Mouse (Mus musculus): ENCODE data around the gene Psme1. TPM values are rescaled to one million over a fixed set of nuclear protein-coding genes. Genes with fewer than 3 reads are reported as not detected.

Psme1 gene
- polyA plus RNA-seq, 1 experiment from 2014 or later: 216 TPM

GRCm38 (mm10) chr14:55586149-55586548 is 8.2 kb downstream of the Psme1 start:
- Histone ChIP-seq H3K36me3 (peaks cover 14% of the 10 kb centered on the region; the same call in 1 of the 2 replicates), H3K27me3 (no peaks in the 10 kb centered on the region), H3K9me3 (replicated peaks) (no peaks in the 10 kb centered on the region), H3K4me2 (no peak overlapping the region), H3K27ac (no peak overlapping the region), H3K4me1 (replicated peaks) (peaks cover 23% of the 10 kb centered on the region), H3K4me3 (no peak overlapping the region), H3K9ac (no peak overlapping the region)
- no peak for ATAC-seq (replicated peaks; ENCODE audit: insufficient number of reproducible peaks, insufficient read depth, low FRiP score, low read depth)
- 89% methylated on average over 2 of the region's 2 CpGs for WGBS

GRCm38 (mm10) chr14:55589271-55589670 is 11.3 kb downstream of the Psme1 start:
- no peak overlapping the region for H3K9ac ChIP-seq
- 0 out of 2 replicates have a peak overlapping the region, but pooled peaks have one; percentile 85 for H3K4me3 ChIP-seq
- peaks cover 8% of the 10 kb centered on the region; the same call in 1 of the 2 replicates for H3K36me3 ChIP-seq
- no peak overlapping the region for H3K27ac ChIP-seq
- no peaks in the 10 kb centered on the region for H3K27me3 ChIP-seq
- WGBS: 86% methylated on average over 5 of the region's 5 CpGs
- no peaks in the 10 kb centered on the region for H3K9me3 ChIP-seq (replicated peaks)
- ATAC-seq (replicated peaks; ENCODE audit: insufficient number of reproducible peaks, insufficient read depth, low FRiP score, low read depth): no peak
- peaks cover 38% of the 10 kb centered on the region for H3K4me1 ChIP-seq (replicated peaks)
- H3K4me2 ChIP-seq: no peak overlapping the region

GRCm38 (mm10) chr14:55589771-55590448 is 12.0 kb downstream of the Psme1 start:
- peak overlapping the region; percentile 96 for H3K27ac ChIP-seq
- H3K4me1 ChIP-seq (replicated peaks): peaks cover 33% of the 10 kb centered on the region
- peak overlapping the region; percentile 85 for H3K4me3 ChIP-seq
- no peak for ATAC-seq (replicated peaks; ENCODE audit: insufficient number of reproducible peaks, insufficient read depth, low FRiP score, low read depth)
- peak overlapping the region; percentile 92 for H3K4me2 ChIP-seq
- WGBS: 77% methylated on average over 11 of the region's 11 CpGs
- peak overlapping the region; percentile 61; the same call in 1 of the 2 replicates for H3K9ac ChIP-seq
- peaks cover 14% of the 10 kb centered on the region; the same call in 1 of the 2 replicates for H3K36me3 ChIP-seq
- H3K9me3 ChIP-seq (replicated peaks): no peaks in the 10 kb centered on the region
- H3K27me3 ChIP-seq: no peaks in the 10 kb centered on the region

- Histone ChIP-seq H3K27me3 (no peaks in the 10 kb centered on the region), H3K36me3 (peaks cover 24% of the 10 kb centered on the region), H3K9me3 (replicated peaks) (no peaks in the 10 kb centered on the region), H3K4me1 (replicated peaks) (peaks cover 27% of the 10 kb centered on the region), H3K27ac (peak within 1 kb of the TSS; percentile 96), H3K4me3 (peak within 1 kb of the TSS; percentile 85), H3K9ac (peak within 1 kb of the TSS; percentile 88), H3K4me2 (peak within 1 kb of the TSS; percentile 92)
- peak; percentile 96 for ATAC-seq (replicated peaks; ENCODE audit: insufficient number of reproducible peaks, insufficient read depth, low FRiP score, low read depth)
- under 1% methylated on average over 22 of the region's 22 CpGs for WGBS
These were observed 12.9 kb downstream of the Psme1 start, which contains the start of gene Psme2 for GRCm38 (mm10) chr14:55590748-55591330. Gene Psme2, minus strand, starts transcription at chr14:55591113.

GRCm38 (mm10) chr14:55591331-55591891 is 13.5 kb downstream of the Psme1 start, which contains the start of gene Rnf31:
Gene Rnf31, plus strand, starts transcription at chr14:55591708.
- H3K27ac ChIP-seq: peak within 1 kb of the TSS; percentile 96
- no peaks in the 10 kb centered on the region for H3K9me3 ChIP-seq (replicated peaks)
- under 1% methylated on average over 33 of the region's 33 CpGs for WGBS
- H3K4me3 ChIP-seq: peak within 1 kb of the TSS; percentile 85
- peaks cover 29% of the 10 kb centered on the region for H3K36me3 ChIP-seq
- peak; percentile 89 for ATAC-seq (replicated peaks; ENCODE audit: insufficient number of reproducible peaks, insufficient read depth, low FRiP score, low read depth)
- no peaks in the 10 kb centered on the region for H3K27me3 ChIP-seq
- peak within 1 kb of the TSS; percentile 92 for H3K4me2 ChIP-seq
- peak within 1 kb of the TSS; percentile 88 for H3K9ac ChIP-seq
- H3K4me1 ChIP-seq (replicated peaks): peaks cover 26% of the 10 kb centered on the region

- ATAC-seq (replicated peaks; ENCODE audit: insufficient number of reproducible peaks, insufficient read depth, low FRiP score, low read depth): no peak
- Histone ChIP-seq H3K27ac (peak overlapping the region; percentile 96), H3K36me3 (peaks cover 34% of the 10 kb centered on the region)
These were observed 14.3 kb downstream of the Psme1 start for GRCm38 (mm10) chr14:55592226-55592625.

GRCm38 (mm10) chr14:55596036-55596690 is 18.2 kb downstream of the Psme1 start:
- Histone ChIP-seq H3K4me2 (no peak overlapping the region), H3K36me3 (peaks cover 58% of the 10 kb centered on the region), H3K4me3 (no peak overlapping the region), H3K27me3 (no peaks in the 10 kb centered on the region), H3K9ac (no peak overlapping the region), H3K27ac (0 out of 2 replicates have a peak overlapping the region, but pooled peaks have one; percentile 4), H3K4me1 (replicated peaks) (peaks cover 16% of the 10 kb centered on the region), H3K9me3 (replicated peaks) (no peaks in the 10 kb centered on the region)
- 76% methylated on average over 13 of the region's 13 CpGs for WGBS
- no peak for ATAC-seq (replicated peaks; ENCODE audit: insufficient number of reproducible peaks, insufficient read depth, low FRiP score, low read depth)

More at GRCm38 (mm10) chr14:55592226-55592625, 14.3 kb downstream of the Psme1 start:
- Histone ChIP-seq H3K4me3 (peak overlapping the region; percentile 85), H3K27me3 (no peaks in the 10 kb centered on the region), H3K4me2 (peak overlapping the region; percentile 92), H3K9me3 (replicated peaks) (no peaks in the 10 kb centered on the region), H3K4me1 (replicated peaks) (peaks cover 26% of the 10 kb centered on the region), H3K9ac (peak overlapping the region; percentile 88)
- WGBS: 2% methylated on average over 16 of the region's 16 CpGs

GRCm38 (mm10) chr14:55598521-55599390 is 20.8 kb downstream of the Psme1 start:
- WGBS: 93% methylated on average over 21 of the region's 21 CpGs
- ATAC-seq (replicated peaks; ENCODE audit: insufficient number of reproducible peaks, insufficient read depth, low FRiP score, low read depth): no peak
- peaks cover 80% of the 10 kb centered on the region for H3K36me3 ChIP-seq

GRCm38 (mm10) chr14:55603271-55603632 is 25.3 kb downstream of the Psme1 start, which contains the start of gene Irf9:
Gene Irf9, plus strand, starts transcription at chr14:55603571.
- Histone ChIP-seq H3K27ac (peak within 1 kb of the TSS; percentile 82), H3K9me3 (replicated peaks) (no peaks in the 10 kb centered on the region), H3K4me1 (replicated peaks) (peaks cover 18% of the 10 kb centered on the region), H3K27me3 (no peaks in the 10 kb centered on the region), H3K9ac (peak within 1 kb of the TSS; percentile 69), H3K4me3 (peak within 1 kb of the TSS; percentile 55), H3K36me3 (peaks cover 61% of the 10 kb centered on the region), H3K4me2 (peak within 1 kb of the TSS; percentile 75)
- 83% methylated on average over 7 of the region's 7 CpGs for WGBS
- ATAC-seq (replicated peaks; ENCODE audit: insufficient number of reproducible peaks, insufficient read depth, low FRiP score, low read depth): no peak

More at GRCm38 (mm10) chr14:55598521-55599390, 20.8 kb downstream of the Psme1 start:
- Histone ChIP-seq H3K27ac (no peak overlapping the region), H3K4me2 (no peak overlapping the region), H3K27me3 (no peaks in the 10 kb centered on the region), H3K4me1 (replicated peaks) (peaks cover 4% of the 10 kb centered on the region; the same call in 1 of the 2 replicates), H3K9ac (no peak overlapping the region), H3K9me3 (replicated peaks) (no peaks in the 10 kb centered on the region), H3K4me3 (no peak overlapping the region)

All from heart, embryonic 15.5 days (tissue).